Mouse (Mus musculus) CH12.LX (cell line): Measurements from ENCODE around the gene Prkcb. TPM values are rescaled to one million over a fixed set of nuclear protein-coding genes. Genes with fewer than 3 reads are reported as not detected.

Source experiments
- DNase-seq: peaks from one replicate; pipeline ENCODE4 v3.0.0-alpha.2; 2013; ENCODE audit errors: extremely low read depth
- H3K27ac ChIP-seq: 2 replicates; pipeline ENCODE4 v1.5.1; 2012; ENCODE audit warnings: low read depth, mild to moderate bottlenecking, control low read depth, moderate library complexity; ENCODE audit not compliant: insufficient read depth
- H3K27me3 ChIP-seq: replicated peaks from 2 replicates; pipeline ENCODE3; 2012; ENCODE audit warnings: inconsistent platforms
- H3K36me3 ChIP-seq, 2 experiments: replicated peaks in 1 of 2; 2 replicates each; pipeline versions ENCODE3 to v1.6.1; 2012; ENCODE audit warnings: inconsistent platforms in 1 of 2, low read length in 1 of 2, mild to moderate bottlenecking in 1 of 2, mixed read lengths in 1 of 2, moderate library complexity in 1 of 2; ENCODE audit not compliant: control insufficient read depth in 1 of 2, insufficient read depth in 1 of 2
- H3K4me1 ChIP-seq, 2 experiments: 2 replicates each; pipeline ENCODE4 v1.6.1; 2012; ENCODE audit warnings: inconsistent platforms in 1 of 2, moderate library complexity in 1 of 2; ENCODE audit not compliant: insufficient read depth in 2 of 2, control insufficient read depth in 1 of 2
- H3K4me2 ChIP-seq: 2 replicates; pipeline ENCODE4 v1.6.1; 2012; ENCODE audit warnings: low read depth, mild to moderate bottlenecking, control low read depth; ENCODE audit not compliant: poor library complexity, insufficient read depth, severe bottlenecking
- H3K4me3 ChIP-seq, 3 experiments: fragments of 150-350 bp in 1 of 3; sonication (generic) in 1 of 3; replicated peaks in 1 of 3; 2 replicates each; pipeline versions ENCODE3 to v1.5.1; 2011 to 2012; ENCODE audit warnings: low read depth in 2 of 3, low read length in 2 of 3, mild to moderate bottlenecking in 2 of 3, moderate library complexity in 2 of 3, control low read depth in 1 of 3, improper control_type of control experiment in 1 of 3, inconsistent platforms in 1 of 3, mixed read lengths in 1 of 3; ENCODE audit not compliant: poor library complexity in 1 of 3
- H3K79me2 ChIP-seq: replicated peaks from 2 replicates; pipeline ENCODE4 v1.6.1; 2012; ENCODE audit warnings: mild to moderate bottlenecking, moderate library complexity; ENCODE audit not compliant: control insufficient read depth, poor library complexity, insufficient read depth, severe bottlenecking; ENCODE audit errors: extremely low read depth
- H3K9ac ChIP-seq: 2 replicates; pipeline ENCODE4 v1.6.1; 2012; ENCODE audit warnings: low read depth, mild to moderate bottlenecking, control low read depth, moderate library complexity; ENCODE audit not compliant: insufficient read depth
- H3K9me3 ChIP-seq: replicated peaks from 2 replicates; pipeline ENCODE3; 2012; ENCODE audit warnings: low read length, inconsistent platforms, mixed read lengths
- ELF1 ChIP-seq: IDR thresholded peaks from 2 replicates; pipeline ENCODE4 v1.6.1; 2014; ENCODE audit warnings: low read depth, mild to moderate bottlenecking, inconsistent platforms, low read length, improper control_type of control experiment
- JUN ChIP-seq: IDR thresholded peaks from 2 replicates; pipeline ENCODE4 v1.6.1; 2011; ENCODE audit warnings: low read depth, mild to moderate bottlenecking, low read length, improper control_type of control experiment, moderate library complexity; ENCODE audit not compliant: insufficient read depth
- KAT2A ChIP-seq: IDR thresholded peaks from 2 replicates; pipeline ENCODE4 v1.6.1; 2012; ENCODE audit warnings: low read length, improper control_type of control experiment, inconsistent platforms; ENCODE audit not compliant: insufficient replicate concordance
- MAFK ChIP-seq: IDR thresholded peaks from 2 replicates; pipeline ENCODE4 v1.6.1; 2011; ENCODE audit warnings: low read length, improper control_type of control experiment; ENCODE audit not compliant: insufficient replicate concordance
- MEF2A ChIP-seq: IDR thresholded peaks from 2 replicates; pipeline ENCODE4 v1.6.1; 2014; ENCODE audit warnings: low read depth, mild to moderate bottlenecking, inconsistent platforms, low read length, improper control_type of control experiment, borderline replicate concordance
- RAD21 ChIP-seq: IDR thresholded peaks from 2 replicates; pipeline ENCODE4 v1.6.1; 2011; ENCODE audit warnings: low read depth, mild to moderate bottlenecking, low read length, improper control_type of control experiment, moderate library complexity
- SMC3 ChIP-seq: IDR thresholded peaks from 2 replicates; pipeline ENCODE4 v1.6.1; 2011; ENCODE audit warnings: low read depth, low read length, improper control_type of control experiment
- ZKSCAN1 ChIP-seq: IDR thresholded peaks from 2 replicates; pipeline ENCODE4 v1.6.1; 2012; ENCODE audit warnings: low read depth, inconsistent platforms, low read length, improper control_type of control experiment, borderline replicate concordance
- ZNF384 ChIP-seq: IDR thresholded peaks from 2 replicates; pipeline ENCODE4 v1.6.1; 2012; ENCODE audit warnings: low read depth, low read length, improper control_type of control experiment, inconsistent platforms
- dilution Hi-C: fragments of 300-500 bp; cut with MboI; formaldehyde crosslinking; loops from 2 replicates; pipeline ENCODE4 v1.14.3; 2020; ENCODE audit warnings: low sequenced_read_pairs; ENCODE audit not compliant: extremely low pct_unique_long_range_greater_than_20kb, extremely low pct_ligation_motif_present
- in situ Hi-C: fragments of 300-500 bp; cut with MboI; formaldehyde crosslinking; loops from 3 replicates; pipeline ENCODE4 v1.14.3; 2019; ENCODE audit warnings: low sequenced_read_pairs, low pct_ligation_motif_present, low pct_unique_long_range_greater_than_20kb, mixed read lengths
- polyA plus RNA-seq: library from polyadenylated mRNA; unstranded; fragments of >175 nt; gene quantifications from 2 replicates; pipeline ENCODE4 v1.2.1, GENCODE M21; 2012; ENCODE audit warnings: low read depth; ENCODE audit not compliant: insufficient read length
- total RNA-seq, 2 experiments: library from RNA; depleted of rRNA; stranded (reverse); fragments of 300-350 nt in 1 of 2; fragments of >200 nt in 1 of 2; gene quantifications; 2 replicates each; pipeline ENCODE4 v1.2.3; 2012 to 2014

The Prkcb gene
- total and polyA plus RNA-seq, 3 experiments, result 323 to 463 (median 337) TPM

DNA sequence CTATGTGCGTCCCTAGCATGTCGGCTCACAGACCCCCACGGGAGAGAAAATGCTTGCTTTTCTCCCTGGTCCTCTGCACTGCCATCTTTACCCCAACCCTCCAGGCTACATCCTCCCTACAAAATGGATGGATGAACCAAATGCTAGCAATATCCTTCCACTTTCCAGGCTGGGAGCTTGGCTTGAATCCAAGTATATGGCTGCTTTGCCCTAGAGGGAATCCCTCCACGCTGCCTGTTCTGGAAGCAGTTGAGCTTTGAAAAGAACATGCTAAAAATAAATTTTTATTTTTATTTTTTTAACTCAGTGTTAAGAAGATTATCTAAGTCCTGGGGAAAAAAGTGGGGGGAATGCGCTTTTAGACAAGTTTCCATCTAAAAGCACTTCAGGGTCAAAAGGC is 339.5 kb downstream of the Prkcb start:
- H3K27ac ChIP-seq, result no peak overlapping the region
- dilution Hi-C loops (no loop called here), in situ Hi-C loops (no loop called here)
- H3K4me3 ChIP-seq, result no peak overlapping the region
- no peaks in the 10 kb centered on the region for H3K27me3 ChIP-seq
- TF ChIP-seq KAT2A (no peak), ZKSCAN1 (no peak)
- TF ChIP-seq, all 38 proteins: peak for 0
- DNase-seq, result no peak
- Histone ChIP-seq H3K36me3 (peaks cover 67 to 94% of the 10 kb centered on the region in 2 experiments), H3K9ac (no peak overlapping the region), H3K4me2 (no peak overlapping the region), H3K79me2 (no peaks in the 10 kb centered on the region), H3K9me3 (peaks cover 7% of the 10 kb centered on the region), H3K4me1 (no peaks in the 10 kb centered on the region)

DNA sequence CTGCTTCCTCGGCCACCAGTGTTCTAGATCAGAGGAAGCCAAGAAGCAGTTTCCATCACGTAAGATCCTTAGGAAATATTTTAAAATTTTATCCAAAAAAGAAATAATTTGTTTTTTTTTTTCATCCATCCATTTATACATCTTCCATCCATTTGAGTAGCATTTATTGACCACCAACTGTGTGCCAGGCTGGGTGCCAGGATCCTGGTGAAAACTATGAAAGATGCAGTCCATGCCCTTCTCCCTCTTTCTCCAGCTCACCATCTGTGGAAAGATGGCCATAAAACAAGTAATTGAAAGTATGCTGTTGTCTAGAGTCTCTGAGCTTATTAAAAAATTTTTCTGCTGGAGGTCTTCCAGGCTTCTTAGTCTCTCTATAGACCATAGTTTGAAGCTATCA is 341.8 kb downstream of the Prkcb start:
- H3K9me3 ChIP-seq, result no peaks in the 10 kb centered on the region
- dilution Hi-C loops (no loop called here), in situ Hi-C loops (no loop called here)

DNA sequence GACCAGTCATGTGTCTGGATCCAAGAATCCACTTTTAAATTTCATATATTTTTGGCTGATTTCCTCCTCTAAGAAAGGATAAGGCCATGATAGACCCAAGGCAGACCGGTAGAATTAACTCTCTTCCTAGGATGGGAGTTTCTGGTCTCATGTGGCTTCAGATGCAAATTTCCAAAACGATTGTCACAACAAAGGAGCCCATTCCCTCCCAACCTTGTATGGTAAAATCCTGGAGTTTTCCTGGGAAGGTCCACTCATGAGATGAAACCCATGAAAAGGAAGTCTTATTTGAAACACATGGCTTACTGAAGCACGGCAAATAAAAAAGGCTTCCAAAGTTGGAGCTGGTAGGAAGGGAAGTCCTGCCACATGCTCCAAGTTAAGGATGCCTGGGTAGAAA is 342.6 kb downstream of the Prkcb start:
- no peak for DNase-seq
- Histone ChIP-seq H3K4me3 (no peak overlapping the region), H3K27ac (no peak overlapping the region), H3K4me1 (no peaks in the 10 kb centered on the region), H3K27me3 (no peaks in the 10 kb centered on the region), H3K4me2 (no peak overlapping the region), H3K9ac (no peak overlapping the region), H3K9me3 (no peaks in the 10 kb centered on the region), H3K79me2 (no peaks in the 10 kb centered on the region), H3K36me3 (peaks cover 63 to 95% of the 10 kb centered on the region in 2 experiments)
- in situ Hi-C loops, result no loop called here
- no peak for TF ChIP-seq RAD21
- no peak for TF ChIP-seq SMC3
- TF ChIP-seq MEF2A, result no peak
- dilution Hi-C loops, result no loop called here

More for the DNA sequence above, 341.8 kb downstream of the Prkcb start:
- no peak for DNase-seq
- Histone ChIP-seq H3K79me2 (no peaks in the 10 kb centered on the region), H3K9ac (no peak overlapping the region), H3K4me2 (no peak overlapping the region), H3K27ac (no peak overlapping the region), H3K4me3 (no peak overlapping the region), H3K36me3 (peaks cover 65 to 95% of the 10 kb centered on the region in 2 experiments), H3K4me1 (no peaks in the 10 kb centered on the region), H3K27me3 (no peaks in the 10 kb centered on the region)
- TF ChIP-seq MAFK (no peak), ZNF384 (no peak), ELF1 (no peak), JUN (no peak)
